Mouse (Mus musculus) forebrain, embryonic 16.5 days (tissue): Measurements from ENCODE around the gene Dbx1. TPM values are rescaled to one million over a fixed set of nuclear protein-coding genes. Genes with fewer than 3 reads are reported as not detected.

ENCODE experiments used
- ATAC-seq: fragments of 200-750 bp; cut with Nextera tagmentation; 2 replicates; pipeline ENCODE4 v1.8.0; 2017; ENCODE audit warnings: mild to moderate bottlenecking, moderate library complexity
- H3K27ac ChIP-seq: fragments of 300-500 bp; sonication (generic); 2 replicates; pipeline ENCODE4 v1.5.1; 2014; ENCODE audit warnings: low read length, control low read depth
- H3K27me3 ChIP-seq: fragments of 300-500 bp; sonication (generic); replicated peaks from 2 replicates; pipeline ENCODE4 v1.6.1; 2014; ENCODE audit warnings: low read length; ENCODE audit not compliant: control insufficient read depth, insufficient read depth
- H3K36me3 ChIP-seq: fragments of 300-500 bp; sonication (generic); 2 replicates; pipeline ENCODE4 v1.6.1; 2014; ENCODE audit not compliant: control insufficient read depth, insufficient read depth
- H3K4me1 ChIP-seq: fragments of 300-500 bp; sonication (generic); replicated peaks from 2 replicates; pipeline ENCODE4 v1.6.1; 2014; ENCODE audit warnings: low read length; ENCODE audit not compliant: control insufficient read depth, insufficient read depth
- H3K4me2 ChIP-seq: fragments of 300-500 bp; sonication (generic); 2 replicates; pipeline ENCODE4 v1.6.1; 2014; ENCODE audit warnings: mild to moderate bottlenecking, low read length, control low read depth
- H3K4me3 ChIP-seq: fragments of 300-500 bp; sonication (generic); replicated peaks from 2 replicates; pipeline ENCODE4 v1.5.1; 2014; ENCODE audit warnings: mild to moderate bottlenecking, low read length, control low read depth
- H3K9ac ChIP-seq: fragments of 300-500 bp; sonication (generic); replicated peaks from 2 replicates; pipeline ENCODE4 v1.6.1; 2014; ENCODE audit warnings: low read depth, low read length, control low read depth
- H3K9me3 ChIP-seq: fragments of 300-500 bp; sonication (generic); 2 replicates; pipeline ENCODE4 v1.6.1; 2016; ENCODE audit warnings: low read length; ENCODE audit not compliant: control insufficient read depth
- WGBS: fragments of 180-500 bp; shearing (Covaris S2); extraction: QIAGEN DNeasy Blood & Tissue Kit; methylation state at CpG from one replicate; pipeline ENCODE4 v1.1.7; 2014; 5-methylcytosine and 5-hydroxymethylcytosine counted together
- polyA plus RNA-seq: library from polyadenylated mRNA; unstranded; fragments of >200 nt; fragmentation: Nextera tagmentation; extraction: Ambion mirVana; gene quantifications from 2 replicates; pipeline ENCODE4 v1.2.1, GENCODE M21; 2015

Gene Dbx1
- polyA plus RNA-seq, 1 experiment from 2014 or later: 0.54 TPM

GRCm38 (mm10) chr7:49601191-49601975 is 35.3 kb downstream of the Dbx1 start:
- peaks cover 2% of the 10 kb centered on the region; the same call in 1 of the 2 replicates for H3K36me3 ChIP-seq
- no peaks in the 10 kb centered on the region for H3K4me1 ChIP-seq
- no peak overlapping the region for H3K4me3 ChIP-seq
- WGBS: 50% methylated on average over 13 of the region's 13 CpGs
- H3K27me3 ChIP-seq: no peaks in the 10 kb centered on the region
- ATAC-seq: peak; percentile 75
- no peak overlapping the region for H3K4me2 ChIP-seq
- H3K9ac ChIP-seq: no peak overlapping the region
- H3K27ac ChIP-seq: no peak overlapping the region
- H3K9me3 ChIP-seq: no peaks in the 10 kb centered on the region

- no peak overlapping the region for H3K4me2 ChIP-seq
- H3K27ac ChIP-seq: no peak overlapping the region
- H3K4me3 ChIP-seq: no peak overlapping the region
- H3K27me3 ChIP-seq: no peaks in the 10 kb centered on the region
- no peak overlapping the region for H3K9ac ChIP-seq
- no peaks in the 10 kb centered on the region for H3K9me3 ChIP-seq
- H3K36me3 ChIP-seq: peaks cover 3% of the 10 kb centered on the region; the same call in 1 of the 2 replicates
- 92% methylated on average over 3 of the region's 3 CpGs for WGBS
- ATAC-seq: no peak
- no peaks in the 10 kb centered on the region for H3K4me1 ChIP-seq
Observed at GRCm38 (mm10) chr7:49599950-49600349, 36.7 kb downstream of the Dbx1 start.

GRCm38 (mm10) chr7:49598225-49598624 is 38.4 kb downstream of the Dbx1 start:
- no peaks in the 10 kb centered on the region for H3K4me1 ChIP-seq
- H3K36me3 ChIP-seq: peaks cover 9% of the 10 kb centered on the region; the same call in 1 of the 2 replicates
- H3K27ac ChIP-seq: no peak overlapping the region
- no peaks in the 10 kb centered on the region for H3K27me3 ChIP-seq
- H3K4me3 ChIP-seq: no peak overlapping the region
- ATAC-seq: no peak
- H3K9me3 ChIP-seq: no peaks in the 10 kb centered on the region
- H3K4me2 ChIP-seq: no peak overlapping the region
- no peak overlapping the region for H3K9ac ChIP-seq
- whole genome bisulfite sequencing: 95% methylated on average over 13 of the region's 13 CpGs

- H3K36me3 ChIP-seq: peaks cover 9% of the 10 kb centered on the region; the same call in 1 of the 2 replicates
- 79% methylated on average over 3 of the region's 3 CpGs for WGBS
Observed at GRCm38 (mm10) chr7:49597776-49598175, 38.9 kb downstream of the Dbx1 start.

GRCm38 (mm10) chr7:49589635-49590034 is 47.0 kb downstream of the Dbx1 start:
- Histone ChIP-seq H3K4me3 (no peak overlapping the region), H3K27me3 (no peaks in the 10 kb centered on the region), H3K9ac (no peak overlapping the region), H3K4me1 (no peaks in the 10 kb centered on the region), H3K36me3 (peaks cover 11% of the 10 kb centered on the region), H3K4me2 (no peak overlapping the region), H3K9me3 (no peaks in the 10 kb centered on the region), H3K27ac (no peak overlapping the region)
- WGBS: 66% methylated on average over 8 of the region's 8 CpGs
- no peak for ATAC-seq

More at GRCm38 (mm10) chr7:49597776-49598175, 38.9 kb downstream of the Dbx1 start:
- no peaks in the 10 kb centered on the region for H3K27me3 ChIP-seq
- no peak overlapping the region for H3K27ac ChIP-seq
- no peak for ATAC-seq
- no peaks in the 10 kb centered on the region for H3K9me3 ChIP-seq
- no peak overlapping the region for H3K4me2 ChIP-seq
- H3K9ac ChIP-seq: no peak overlapping the region
- no peaks in the 10 kb centered on the region for H3K4me1 ChIP-seq
- no peak overlapping the region for H3K4me3 ChIP-seq

GRCm38 (mm10) chr7:49586530-49587120 is 50.0 kb downstream of the Dbx1 start:
- Histone ChIP-seq H3K27me3 (no peaks in the 10 kb centered on the region), H3K9me3 (no peaks in the 10 kb centered on the region), H3K4me1 (no peaks in the 10 kb centered on the region), H3K4me2 (no peak overlapping the region), H3K9ac (no peak overlapping the region), H3K36me3 (peaks cover 7% of the 10 kb centered on the region; the same call in 1 of the 2 replicates), H3K4me3 (no peak overlapping the region), H3K27ac (no peak overlapping the region)
- no peak for ATAC-seq
- WGBS: 61% methylated on average over 5 of the region's 5 CpGs

GRCm38 (mm10) chr7:49583176-49583575 is 53.5 kb downstream of the Dbx1 start:
- ATAC-seq: no peak

GRCm38 (mm10) chr7:49582551-49582950 is 54.1 kb downstream of the Dbx1 start:
- no peaks in the 10 kb centered on the region for H3K9me3 ChIP-seq
- 92% methylated on average over 7 of the region's 7 CpGs for WGBS
- H3K9ac ChIP-seq: no peak overlapping the region
- no peak overlapping the region for H3K4me2 ChIP-seq
- H3K27ac ChIP-seq: no peak overlapping the region
- no peak overlapping the region for H3K4me3 ChIP-seq
- no peak for ATAC-seq
- peaks cover 4% of the 10 kb centered on the region for H3K36me3 ChIP-seq
- no peaks in the 10 kb centered on the region for H3K27me3 ChIP-seq
- no peaks in the 10 kb centered on the region for H3K4me1 ChIP-seq

More at GRCm38 (mm10) chr7:49583176-49583575, 53.5 kb downstream of the Dbx1 start:
- Histone ChIP-seq H3K4me2 (no peak overlapping the region), H3K27me3 (no peaks in the 10 kb centered on the region), H3K9me3 (no peaks in the 10 kb centered on the region), H3K36me3 (peaks cover 8% of the 10 kb centered on the region), H3K27ac (no peak overlapping the region), H3K9ac (no peak overlapping the region), H3K4me3 (no peak overlapping the region), H3K4me1 (no peaks in the 10 kb centered on the region)
- 95% methylated on average over 6 of the region's 6 CpGs for WGBS

- Histone ChIP-seq H3K27me3 (no peaks in the 10 kb centered on the region), H3K9me3 (no peaks in the 10 kb centered on the region), H3K4me1 (no peaks in the 10 kb centered on the region), H3K27ac (no peak overlapping the region), H3K4me3 (no peak overlapping the region), H3K4me2 (no peak overlapping the region), H3K9ac (no peak overlapping the region), H3K36me3 (peaks cover 4% of the 10 kb centered on the region)
- no peak for ATAC-seq
- WGBS: 92% methylated on average over 2 of the region's 2 CpGs
Observed at GRCm38 (mm10) chr7:49581951-49582350, 54.7 kb downstream of the Dbx1 start.
